Mouse (Mus musculus): ENCODE results near the gene Rbpms2. TPM values are rescaled to one million over a fixed set of nuclear protein-coding genes. Genes with fewer than 3 reads are reported as not detected.
"Not testable (repeated sequence)": the region's sequence is repeated elsewhere in the genome, so short reads cannot be mapped to it uniquely, and the experiment has no call there.

Gene Rbpms2
- total RNA-seq, 2 experiments from 2014 or later, result 2.4 to 4.0 TPM

GRCm38 (mm10) chr9:65619311-65619710 is 10.1 kb upstream of the Rbpms2 start:
- no peak for DNase-seq

GRCm38 (mm10) chr9:65621196-65621595 is 8.3 kb upstream of the Rbpms2 start:
- no peak for DNase-seq

- no peak for DNase-seq
Observed at GRCm38 (mm10) chr9:65621666-65622065, 7.8 kb upstream of the Rbpms2 start.

DNA sequence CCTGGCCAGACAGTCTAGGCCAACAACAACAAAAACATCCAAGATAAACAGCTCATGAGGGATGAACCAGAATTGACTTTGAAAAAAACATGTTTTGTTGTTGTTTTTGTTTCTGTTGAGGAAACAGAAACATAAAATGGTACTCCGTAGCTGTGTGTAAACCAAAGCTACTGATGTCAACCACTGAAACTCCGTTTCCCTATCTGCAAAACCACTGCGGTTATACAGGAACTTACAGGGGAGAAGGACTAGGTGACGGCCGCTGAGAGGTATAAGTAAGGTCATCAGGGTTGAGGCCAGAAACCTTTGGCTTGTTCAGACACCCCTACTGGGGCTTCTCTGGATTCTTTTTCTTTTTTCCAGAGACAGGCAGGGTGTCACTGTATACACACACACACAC is 6.6 kb upstream of the Rbpms2 start:
- no peak for DNase-seq

GRCm38 (mm10) chr9:65624266-65624665 is 5.2 kb upstream of the Rbpms2 start:
- no peak for DNase-seq

- peak; percentile 61 for DNase-seq
Observed at GRCm38 (mm10) chr9:65629767-65630630, 551 bp downstream of the Rbpms2 start.

- peak; percentile 45 for DNase-seq
Observed at GRCm38 (mm10) chr9:65630631-65631353, 1.3 kb downstream of the Rbpms2 start.

DNA sequence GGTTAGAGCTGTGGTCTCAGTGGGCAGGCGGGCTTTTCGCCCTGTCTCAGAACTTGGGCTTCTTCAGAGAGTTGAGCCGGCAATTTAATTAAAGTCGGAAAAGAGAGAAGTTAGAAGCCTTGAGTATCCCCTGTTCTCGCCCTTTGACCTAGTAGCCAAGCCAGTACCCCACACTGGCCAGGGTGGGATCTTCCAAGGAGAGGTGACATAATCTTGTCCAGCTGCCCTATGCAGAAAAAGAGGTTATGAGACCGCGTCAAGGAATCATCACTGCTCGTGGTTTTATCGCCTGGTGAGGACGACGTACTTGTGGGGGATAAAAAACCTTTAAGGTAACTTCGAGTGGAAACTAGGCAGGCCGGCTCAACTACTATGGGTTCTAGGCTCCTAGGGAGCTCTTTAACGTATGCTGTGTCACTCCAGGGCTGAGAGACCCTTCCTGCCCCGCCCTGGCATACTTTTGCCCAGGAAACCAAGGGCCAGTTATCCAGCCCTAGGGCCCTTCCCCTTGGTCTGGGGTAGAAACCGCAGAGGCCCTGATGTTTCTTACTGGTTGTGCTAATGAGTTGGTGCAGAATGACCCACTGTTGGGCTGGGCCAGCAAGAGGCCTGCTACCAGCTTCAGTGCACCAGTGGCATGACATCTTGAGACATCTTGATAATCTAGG is 2.0 kb downstream of the Rbpms2 start:
- no peak for DNase-seq

DNA sequence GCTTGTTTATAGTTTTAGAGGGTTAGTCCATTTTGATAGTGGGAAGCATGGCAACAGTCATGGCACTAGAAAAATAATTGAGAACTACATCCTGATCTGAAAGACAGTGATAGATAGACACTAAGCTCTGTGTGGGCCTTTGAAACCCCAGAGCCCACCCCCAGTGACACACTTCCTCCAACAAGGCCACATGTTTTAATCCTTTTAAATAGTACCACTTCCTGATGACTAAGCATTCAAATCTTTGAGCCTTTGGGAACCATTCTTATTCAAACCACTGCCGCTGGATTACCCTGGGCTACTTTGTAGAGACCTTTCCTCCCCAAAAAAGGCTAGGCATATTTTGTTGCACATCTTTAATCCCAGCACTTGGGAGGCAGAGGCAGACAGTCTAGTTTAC is 6.3 kb downstream of the Rbpms2 start:
- DNase-seq, result no peak

DNA sequence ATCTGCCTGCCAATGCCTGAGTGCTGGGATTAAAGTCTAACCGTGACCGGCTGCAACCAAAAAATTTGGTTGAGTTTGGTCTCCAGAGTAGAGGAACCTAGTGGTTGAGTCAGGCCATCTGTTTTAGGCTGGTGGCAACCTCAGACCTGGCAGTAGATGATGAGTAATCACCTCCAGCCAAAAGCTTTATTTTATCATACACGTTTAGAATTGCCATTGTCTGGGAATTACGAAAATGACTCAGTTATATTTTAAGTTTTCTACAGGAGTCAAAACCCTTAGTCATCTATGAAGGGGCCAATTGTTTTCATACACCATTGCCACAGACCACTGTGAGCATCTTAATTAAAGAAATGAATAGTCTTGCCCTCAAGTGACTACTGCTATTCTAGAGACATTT is 7.5 kb downstream of the Rbpms2 start:
- no peak for DNase-seq

DNA sequence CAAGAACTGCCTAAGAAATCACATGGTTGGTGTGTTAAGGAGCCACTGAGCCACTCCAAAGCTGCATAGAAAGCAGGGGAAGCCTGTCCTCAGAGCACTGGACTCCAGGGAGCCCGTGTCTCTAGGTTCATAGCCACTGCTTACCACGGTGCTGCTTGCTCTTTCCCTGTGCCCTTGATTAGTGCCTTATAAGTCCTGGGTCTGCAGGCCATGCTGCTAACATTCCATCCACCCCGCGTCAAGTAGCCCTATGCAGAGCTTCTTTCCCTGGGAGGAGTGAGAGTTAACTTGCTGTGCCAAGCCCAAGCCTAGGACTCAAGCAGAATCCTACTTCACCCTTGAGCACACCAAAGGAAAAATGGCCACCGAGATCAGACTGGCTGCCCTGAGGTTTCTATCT is 9.6 kb downstream of the Rbpms2 start:
- DNase-seq, result no peak

DNA sequence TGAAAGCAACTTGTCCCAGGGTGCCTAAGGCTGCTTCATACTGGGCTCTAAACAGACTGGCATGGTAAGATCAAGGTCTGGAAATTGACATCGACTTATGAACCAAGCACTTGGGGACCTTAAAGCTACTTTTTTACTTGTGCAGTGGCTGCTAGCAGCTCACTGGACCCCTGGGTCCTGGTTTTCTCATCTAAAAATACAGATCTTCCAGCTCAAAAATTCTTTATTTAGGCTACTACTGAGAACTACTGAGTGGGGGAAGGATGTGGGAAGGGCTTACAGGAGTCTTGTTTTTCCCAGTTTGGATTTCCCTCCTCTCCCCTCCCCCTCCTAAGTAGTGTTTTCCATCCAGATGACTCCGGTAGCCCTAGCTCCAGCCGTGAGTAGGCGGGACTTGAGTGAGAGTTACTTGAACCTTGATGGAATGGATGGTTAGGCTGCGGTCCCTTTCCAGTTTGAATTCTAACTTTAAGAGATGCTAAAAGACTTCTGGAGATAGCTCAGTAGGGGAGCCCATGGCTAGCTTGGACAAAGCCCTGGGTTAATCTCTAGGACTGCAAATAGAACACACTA is 11.5 kb downstream of the Rbpms2 start:
- no peak for DNase-seq

DNA sequence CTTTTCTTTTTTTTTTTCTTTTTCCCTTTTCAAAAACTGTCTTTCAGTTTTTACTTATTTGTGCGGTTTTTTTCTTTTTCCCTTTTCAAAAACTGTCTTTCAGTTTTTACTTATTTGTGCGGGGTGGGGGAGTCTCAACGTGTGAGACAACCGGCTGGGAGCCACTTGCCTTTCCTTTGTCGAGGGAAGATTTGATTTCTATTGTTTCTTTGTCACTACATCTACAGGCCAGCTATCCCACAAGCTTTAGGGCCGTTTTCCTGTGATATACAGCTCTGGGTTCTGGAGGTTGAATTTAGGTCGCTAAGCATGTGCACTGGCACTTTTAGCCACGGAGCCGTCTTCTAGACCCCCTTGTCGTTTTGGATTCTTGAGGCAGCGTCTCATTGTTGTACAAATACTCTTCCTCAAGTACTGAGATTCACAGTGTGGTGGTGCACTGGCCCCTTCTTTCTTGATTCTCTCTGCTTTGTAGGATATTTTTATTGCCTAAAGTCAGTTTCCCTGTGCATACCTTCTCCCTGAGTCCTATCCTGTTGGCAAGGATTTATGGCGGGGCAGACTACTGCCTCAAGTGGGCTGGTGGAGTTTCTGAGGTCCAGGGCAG is 12.1 kb downstream of the Rbpms2 start:
- DNase-seq, result no peak

DNA sequence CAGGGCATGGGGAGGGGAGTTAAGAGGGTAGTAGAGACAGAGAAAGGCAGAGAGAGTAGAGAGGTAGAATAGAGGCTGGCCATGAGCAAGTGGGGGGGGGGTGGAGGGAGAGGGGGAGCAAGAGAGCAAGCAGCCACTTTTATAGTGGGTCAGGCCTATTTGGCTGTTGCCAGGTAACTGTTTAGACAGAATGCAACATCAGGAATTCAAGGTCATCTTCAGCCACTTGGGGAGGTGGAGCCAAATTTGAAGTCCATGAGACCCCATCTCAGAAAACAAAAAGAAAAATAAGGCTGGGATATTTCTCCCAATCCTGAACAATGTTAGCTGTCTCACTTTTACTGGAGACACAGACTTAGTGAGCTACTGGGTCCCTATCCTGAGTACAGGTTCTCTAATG is 13.1 kb downstream of the Rbpms2 start:
- DNase-seq, result no peak

DNA sequence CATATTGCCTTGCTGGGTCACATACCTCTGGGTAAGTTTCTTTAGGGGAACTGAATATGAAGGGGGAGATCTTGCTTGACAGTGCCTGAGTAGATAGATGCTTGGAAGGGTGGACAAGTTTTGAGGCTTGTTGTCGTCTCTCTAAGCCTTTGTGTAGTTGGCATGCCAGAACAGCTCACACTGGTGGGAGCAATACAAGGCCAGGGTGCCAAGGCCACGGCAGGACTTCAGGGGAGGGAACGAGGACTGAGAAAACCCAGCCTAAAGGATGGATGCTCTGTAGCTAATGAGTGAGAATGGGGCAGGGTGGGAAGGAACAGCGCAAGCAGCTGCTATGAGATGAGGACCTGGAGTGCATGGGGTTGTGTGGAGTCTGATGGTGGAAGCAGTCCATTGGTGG is 15.5 kb downstream of the Rbpms2 start:
- no peak for DNase-seq

DNA sequence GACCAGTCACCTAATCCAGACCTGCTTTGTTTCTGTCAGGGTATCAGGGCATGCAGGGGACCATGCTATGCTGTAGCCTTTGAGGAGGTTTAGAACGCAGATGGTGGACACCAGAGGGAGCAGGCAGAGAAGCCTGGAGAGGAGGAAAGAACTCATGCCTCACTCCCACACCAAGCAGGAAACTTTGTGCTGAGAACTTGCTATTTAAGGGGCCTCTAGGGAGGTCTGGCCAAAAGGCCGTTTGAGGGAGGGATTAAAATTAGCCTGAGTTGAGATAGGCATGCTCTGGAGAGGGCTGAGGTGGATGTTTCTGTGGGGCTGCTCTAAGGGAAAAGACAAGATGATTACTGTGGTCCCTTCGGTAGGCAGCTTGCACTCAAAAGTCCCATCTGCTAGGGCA is 16.5 kb downstream of the Rbpms2 start:
- no peak for DNase-seq

GRCm38 (mm10) chr9:65646782-65647181 is 17.3 kb downstream of the Rbpms2 start:
- DNase-seq, result no peak

DNA sequence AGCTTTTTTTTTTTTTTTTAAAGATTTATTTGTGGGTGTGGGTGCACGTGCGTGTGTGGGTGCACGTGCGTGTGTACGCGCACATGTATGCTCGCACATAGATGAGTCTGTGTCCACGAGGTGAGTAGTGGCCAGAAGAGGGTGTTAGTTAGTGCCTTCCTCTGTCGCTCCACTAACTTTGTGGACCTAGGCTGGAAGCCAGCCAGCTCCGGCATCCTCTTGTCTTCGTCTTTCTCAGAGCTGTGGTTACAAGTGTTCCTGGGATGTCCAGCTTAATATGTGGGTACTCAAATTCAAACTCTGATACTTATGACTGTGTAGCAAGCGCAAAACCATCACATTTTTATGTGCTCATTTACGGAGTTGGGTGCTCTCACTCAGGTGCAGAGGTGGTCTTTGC is 19.3 kb downstream of the Rbpms2 start:
- no peak for DNase-seq

- DNase-seq, result no peak
Observed at GRCm38 (mm10) chr9:65649997-65650396, 20.5 kb downstream of the Rbpms2 start.

DNA sequence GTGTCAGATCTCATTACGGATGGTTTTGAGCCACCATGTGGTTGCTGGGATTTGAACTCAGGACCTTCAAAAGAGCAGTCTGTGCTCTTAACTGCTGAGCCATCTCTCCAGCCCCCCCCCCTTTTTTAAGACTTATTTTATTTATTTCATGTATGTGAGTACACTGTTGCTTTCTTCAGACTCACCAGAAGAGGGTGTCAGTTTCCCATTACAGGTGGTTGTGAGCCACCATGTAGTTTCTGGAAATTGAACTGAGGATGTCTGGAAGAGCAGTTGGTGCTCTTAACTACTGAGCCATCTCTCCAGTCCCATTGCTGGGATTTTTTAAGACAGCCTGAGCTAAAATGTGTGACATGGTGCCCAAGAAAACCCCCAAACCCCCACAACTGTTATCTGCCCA is 22.5 kb downstream of the Rbpms2 start:
- DNase-seq, result not testable (repeated sequence)

- DNase-seq, result no peak
Observed at GRCm38 (mm10) chr9:65653741-65654140, 24.3 kb downstream of the Rbpms2 start.

DNA sequence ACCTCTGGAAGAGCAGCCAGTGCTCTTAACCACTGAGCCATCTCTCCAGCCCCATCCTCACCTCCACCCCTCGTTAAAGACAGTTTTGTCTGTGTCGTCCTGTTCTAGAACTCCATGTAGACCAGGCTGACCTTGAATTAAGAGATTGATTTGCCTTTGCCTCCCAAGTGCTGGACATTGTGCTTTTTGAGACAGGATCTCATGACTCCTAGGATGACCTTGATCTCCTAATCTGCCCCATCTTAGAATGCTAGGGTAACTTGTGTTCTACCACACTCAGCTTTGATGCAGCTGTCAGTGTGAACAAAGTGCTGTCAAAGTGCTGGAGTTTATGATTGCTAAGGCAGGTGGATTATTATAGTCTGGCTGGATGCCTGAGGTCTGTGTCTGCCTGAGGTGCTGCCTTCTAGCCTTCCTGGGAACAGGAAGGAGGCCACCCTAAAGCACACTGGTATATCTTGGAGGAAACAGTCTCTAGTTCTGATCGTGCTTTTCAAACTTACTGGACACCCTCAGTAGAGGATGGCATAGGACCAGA is 25.3 kb downstream of the Rbpms2 start:
- no peak for DNase-seq

All from gastrocnemius, postnatal 10 days (tissue).